Mouse (Mus musculus) kidney, embryonic 16.5 days (tissue): ENCODE data around the gene Gfod1. TPM values are rescaled to one million over a fixed set of nuclear protein-coding genes. Genes with fewer than 3 reads are reported as not detected.

Source experiments
- ATAC-seq: fragments of 200-750 bp; cut with Nextera tagmentation; 2 replicates; pipeline ENCODE4 v1.8.0; 2017; ENCODE audit warnings: moderate TSS enrichment; ENCODE audit not compliant: low FRiP score, low TSS enrichment
- H3K27ac ChIP-seq: fragments of 300-500 bp; sonication (generic); 2 replicates; pipeline ENCODE4 v1.5.1; 2014; ENCODE audit warnings: low read length
- H3K27me3 ChIP-seq: fragments of 300-500 bp; sonication (generic); 2 replicates; pipeline ENCODE4 v1.6.1; 2014; ENCODE audit warnings: low read length, control low read depth, mixed read lengths; ENCODE audit not compliant: insufficient read depth
- H3K36me3 ChIP-seq: fragments of 300-500 bp; sonication (generic); 2 replicates; pipeline ENCODE4 v1.6.1; 2014; ENCODE audit warnings: low read length, control low read depth, mixed read lengths; ENCODE audit not compliant: insufficient read depth
- H3K4me1 ChIP-seq: fragments of 300-500 bp; sonication (generic); 2 replicates; pipeline ENCODE4 v1.6.1; 2014; ENCODE audit warnings: low read length, control low read depth, mixed read lengths; ENCODE audit not compliant: insufficient read depth
- H3K4me2 ChIP-seq: fragments of 300-500 bp; sonication (generic); replicated peaks from 2 replicates; pipeline ENCODE4 v1.6.1; 2014; ENCODE audit warnings: low read depth, low read length
- H3K4me3 ChIP-seq: fragments of 300-500 bp; sonication (generic); 2 replicates; pipeline ENCODE4 v1.5.1; 2014; ENCODE audit warnings: mild to moderate bottlenecking, low read length
- H3K9ac ChIP-seq: fragments of 300-500 bp; sonication (generic); replicated peaks from 2 replicates; pipeline ENCODE4 v1.6.1; 2014; ENCODE audit warnings: low read length
- H3K9me3 ChIP-seq: fragments of 300-500 bp; sonication (generic); 2 replicates; pipeline ENCODE4 v1.6.1; 2016; ENCODE audit warnings: low read length, control low read depth
- WGBS: fragments of 180-500 bp; shearing (Covaris S2); extraction: QIAGEN DNeasy Blood & Tissue Kit; methylation state at CpG from one replicate; pipeline ENCODE4 v1.1.7; 2014; 5-methylcytosine and 5-hydroxymethylcytosine counted together
- polyA plus RNA-seq: library from polyadenylated mRNA; unstranded; fragments of >200 nt; fragmentation: Nextera tagmentation; extraction: Ambion mirVana; gene quantifications from 2 replicates; pipeline ENCODE4 v1.2.1, GENCODE M21; 2015

The Gfod1 gene
- polyA plus RNA-seq, 1 experiment from 2014 or later = 0.36 TPM

- Histone ChIP-seq H3K9ac (peak overlapping the region; percentile 86), H3K4me2 (peak overlapping the region; percentile 85), H3K9me3 (no peaks in the 10 kb centered on the region), H3K27ac (no peak overlapping the region; the same call in 1 of the 2 replicates), H3K36me3 (peaks cover 7% of the 10 kb centered on the region; the same call in 1 of the 2 replicates), H3K27me3 (no peaks in the 10 kb centered on the region), H3K4me3 (peak overlapping the region; percentile 75), H3K4me1 (peaks cover 6% of the 10 kb centered on the region)
- ATAC-seq = no peak
- 40% methylated on average over 14 of the region's 14 CpGs for WGBS
These were observed 131.8 kb downstream of the Gfod1 start for GRCm38 (mm10) chr13:43172036-43172713.

- under 1% methylated on average over 48 of the region's 48 CpGs for WGBS
- Histone ChIP-seq H3K4me2 (peak within 1 kb of the TSS; percentile 85), H3K36me3 (peaks cover 7% of the 10 kb centered on the region; the same call in 1 of the 2 replicates), H3K27me3 (no peaks in the 10 kb centered on the region), H3K27ac (peak within 1 kb of the TSS; percentile 81), H3K4me3 (peak within 1 kb of the TSS; percentile 75), H3K9me3 (no peaks in the 10 kb centered on the region), H3K4me1 (peaks cover 6% of the 10 kb centered on the region), H3K9ac (peak within 1 kb of the TSS; percentile 90)
- ATAC-seq = peak; percentile 96
These were observed 132.8 kb downstream of the Gfod1 start, which contains the start of gene Tbc1d7 for GRCm38 (mm10) chr13:43171020-43171710. TSS of gene Tbc1d7 (minus strand) at chr13:43171501.

GRCm38 (mm10) chr13:43167721-43168120 is 136.3 kb downstream of the Gfod1 start:
- Histone ChIP-seq H3K27me3 (no peaks in the 10 kb centered on the region), H3K4me1 (peaks cover 6% of the 10 kb centered on the region), H3K27ac (no peak overlapping the region), H3K9ac (no peak overlapping the region), H3K36me3 (peaks cover 20% of the 10 kb centered on the region), H3K4me2 (no peak overlapping the region), H3K4me3 (no peak overlapping the region), H3K9me3 (no peaks in the 10 kb centered on the region)
- ATAC-seq = no peak
- 77% methylated on average over 9 of the region's 9 CpGs for WGBS

GRCm38 (mm10) chr13:43159429-43159828 is 144.5 kb downstream of the Gfod1 start:
- peak overlapping the region; percentile 60 for H3K27ac ChIP-seq

GRCm38 (mm10) chr13:43158281-43158680 is 145.7 kb downstream of the Gfod1 start:
- Histone ChIP-seq H3K27me3 (no peaks in the 10 kb centered on the region), H3K4me1 (peaks cover 20% of the 10 kb centered on the region), H3K9ac (no peak overlapping the region), H3K27ac (peak overlapping the region; percentile 60), H3K4me3 (no peak overlapping the region), H3K36me3 (peaks cover 6% of the 10 kb centered on the region), H3K9me3 (no peaks in the 10 kb centered on the region), H3K4me2 (no peak overlapping the region)
- ATAC-seq = no peak; the same call in 1 of the 2 replicates
- 33% methylated on average over 5 of the region's 5 CpGs for WGBS

More at GRCm38 (mm10) chr13:43159429-43159828, 144.5 kb downstream of the Gfod1 start:
- ATAC-seq = peak; percentile 92
- Histone ChIP-seq H3K36me3 (peaks cover 8% of the 10 kb centered on the region), H3K4me2 (no peak overlapping the region), H3K9ac (no peak overlapping the region), H3K4me1 (peaks cover 20% of the 10 kb centered on the region), H3K9me3 (no peaks in the 10 kb centered on the region), H3K4me3 (no peak overlapping the region), H3K27me3 (no peaks in the 10 kb centered on the region)
- 22% methylated on average over 3 of the region's 3 CpGs for WGBS

DNA sequence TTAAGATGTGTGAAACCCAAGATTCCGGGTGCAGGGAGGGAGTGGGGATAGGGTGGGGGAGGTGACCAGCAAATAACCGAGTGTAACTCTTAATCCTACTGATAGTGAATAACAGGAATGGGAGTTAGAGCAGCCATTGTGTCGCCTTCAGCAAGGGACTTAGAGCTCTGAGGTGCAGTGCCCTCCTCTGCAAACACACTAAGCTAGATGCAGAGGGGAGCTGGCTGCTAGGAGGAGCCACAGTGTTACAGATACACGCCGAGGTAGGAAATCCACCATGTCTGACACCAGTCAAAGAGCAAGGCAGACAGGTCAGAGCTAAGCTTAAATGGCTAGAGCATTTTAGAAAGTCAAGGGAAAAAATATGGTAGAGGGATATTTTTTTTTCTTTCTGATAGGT is 146.6 kb downstream of the Gfod1 start:
- peaks cover 20% of the 10 kb centered on the region for H3K4me1 ChIP-seq
- no peak for ATAC-seq
- no peaks in the 10 kb centered on the region for H3K27me3 ChIP-seq
- H3K9me3 ChIP-seq = no peaks in the 10 kb centered on the region
- peak overlapping the region; percentile 60 for H3K27ac ChIP-seq
- no peak overlapping the region for H3K4me3 ChIP-seq
- H3K9ac ChIP-seq = no peak overlapping the region
- no peak overlapping the region for H3K4me2 ChIP-seq
- WGBS = 39% methylated on average over 5 of the region's 5 CpGs
- peaks cover 10% of the 10 kb centered on the region for H3K36me3 ChIP-seq

- no peak overlapping the region for H3K27ac ChIP-seq
- peaks cover 14% of the 10 kb centered on the region for H3K36me3 ChIP-seq
- no peaks in the 10 kb centered on the region for H3K9me3 ChIP-seq
- H3K4me1 ChIP-seq = peaks cover 6% of the 10 kb centered on the region
- H3K4me2 ChIP-seq = no peak overlapping the region
- 90% methylated on average over 14 of the region's 14 CpGs for WGBS
- no peak overlapping the region for H3K4me3 ChIP-seq
- no peaks in the 10 kb centered on the region for H3K27me3 ChIP-seq
- no peak for ATAC-seq
- no peak overlapping the region for H3K9ac ChIP-seq
These were observed 151.9 kb downstream of the Gfod1 start for GRCm38 (mm10) chr13:43152005-43152520.

GRCm38 (mm10) chr13:43149661-43150060 is 154.3 kb downstream of the Gfod1 start:
- Histone ChIP-seq H3K4me3 (no peak overlapping the region), H3K4me1 (peaks cover 21% of the 10 kb centered on the region), H3K4me2 (no peak overlapping the region), H3K27me3 (no peaks in the 10 kb centered on the region), H3K9me3 (no peaks in the 10 kb centered on the region), H3K36me3 (peaks cover 14% of the 10 kb centered on the region), H3K27ac (no peak overlapping the region), H3K9ac (no peak overlapping the region)
- 70% methylated on average over 3 of the region's 3 CpGs for WGBS
- ATAC-seq = no peak

DNA sequence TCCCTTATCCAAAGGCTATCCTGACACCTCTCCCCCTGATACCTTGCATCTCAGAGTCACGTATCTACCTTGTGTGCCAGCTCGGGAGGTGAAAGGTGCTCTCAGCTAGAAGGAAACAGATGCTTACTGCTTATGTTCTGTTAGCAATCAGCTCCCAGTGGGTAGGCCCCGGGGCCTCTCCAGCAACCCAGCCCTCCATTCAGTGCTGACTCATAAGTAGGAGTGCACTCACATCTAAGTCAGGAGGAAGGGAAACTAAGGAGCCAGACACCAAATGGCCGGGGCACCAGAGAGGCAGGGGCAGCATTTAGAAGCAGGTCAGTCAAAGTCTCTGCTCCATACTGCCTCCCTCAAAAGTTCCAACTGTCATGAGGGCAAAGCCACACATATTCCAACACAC is 155.3 kb downstream of the Gfod1 start:
- peaks cover 26% of the 10 kb centered on the region for H3K4me1 ChIP-seq
- 52% methylated on average over 4 of the region's 4 CpGs for WGBS

More for the DNA sequence above, 155.3 kb downstream of the Gfod1 start:
- H3K4me2 ChIP-seq = no peak overlapping the region
- no peak overlapping the region for H3K4me3 ChIP-seq
- H3K27ac ChIP-seq = no peak overlapping the region
- no peak for ATAC-seq
- no peaks in the 10 kb centered on the region for H3K27me3 ChIP-seq
- no peaks in the 10 kb centered on the region for H3K9me3 ChIP-seq
- H3K9ac ChIP-seq = no peak overlapping the region
- H3K36me3 ChIP-seq = peaks cover 8% of the 10 kb centered on the region; the same call in 1 of the 2 replicates
